Mouse (Mus musculus): ENCODE results near the gene Tecr.

- TF ChIP-seq POLR2A (IDR thresholded peaks at IDR 0.05; ENCODE audit: insufficient read depth, low read depth, low read length) (no peak), CTCF (IDR thresholded peaks at IDR 0.05) (no peak), EP300 (IDR thresholded peaks at IDR 0.05; ENCODE audit: insufficient read depth, low read depth, low read length) (no peak)
These were observed 1.9 kb upstream of the Tecr start for GRCm38 (mm10) chr8:83609547-83610180.

All from heart, adult 2 months (tissue).